In genomic region chr12:52910819-52911218, GRCm38 (mm10) we compare ENCODE assay signal across 9 mouse cellular contexts.
DNase-seq lines count a peak whose midpoint lies in the region; ATAC-seq and TF ChIP-seq lines count a peak whose summit lies in the region.
"Had no signal": no experiment of that assay in that cellular context is flagged by ENCODE, and none has a peak within 500 bp of the region (broad histone marks: within the 10 kb centered on the region; RNA-seq: fewer than 3 reads in every experiment).

No protein-coding gene starts in this region.

- DNase-seq in hindbrain, embryonic 10.5 days (ENCODE audit: low spot score): peak; percentile 69
- DNase-seq in R1 (ENCODE audit: low read depth, low spot score): peak; percentile 46
- DNase-seq in cerebellum, postnatal 25 days: peak; percentile 73 to 83
- peak; percentile 78 to 82 for DNase-seq in left cerebral cortex, adult 18-20 months (ENCODE audit: low spot score in 2 of 2)
- peak; percentile 78 for DNase-seq in stomach, postnatal 0 days (ENCODE audit: low spot score)

- H3K9me3 ChIP-seq in hindbrain, embryonic 10.5 days: no peaks in the 10 kb centered on the region
- no peaks in the 10 kb centered on the region for H3K9me3 ChIP-seq in hindbrain, embryonic 16.5 days (ENCODE audit: control insufficient read depth, low read length)
- H3K9me3 ChIP-seq in heart, embryonic 13.5 days: no peaks in the 10 kb centered on the region
- no peaks in the 10 kb centered on the region for H3K9me3 ChIP-seq in stomach, postnatal 0 days (ENCODE audit: control insufficient read depth, low read length)
- H3K9me3 ChIP-seq: neural tube, embryonic 12.5 days had no signal

- ATAC-seq in hindbrain, embryonic 16.5 days: no peak
- no peak for ATAC-seq in heart, embryonic 13.5 days (ENCODE audit: extremely low read depth, insufficient number of reproducible peaks, low FRiP score, low TSS enrichment)
- ATAC-seq in megakaryocyte-erythroid progenitor cell, adult 5-6 weeks (replicated peaks; ENCODE audit: low FRiP score, low TSS enrichment, poor library complexity, severe bottlenecking): peak; percentile 61; the same call in 1 of the 2 replicates
- ATAC-seq in stomach, postnatal 0 days (ENCODE audit: low FRiP score, low TSS enrichment): no peak

- H3K4me2 ChIP-seq in hindbrain, embryonic 16.5 days (ENCODE audit: low read length): no peak overlapping the region
- peak overlapping the region; percentile 22; the same call in 1 of the 2 replicates for H3K4me2 ChIP-seq in heart, embryonic 13.5 days
- H3K4me2 ChIP-seq in stomach, postnatal 0 days (replicated peaks; ENCODE audit: low read depth): no peak overlapping the region
- H3K4me2 ChIP-seq: neural tube, embryonic 12.5 days had no signal

- H3K36me3 ChIP-seq in hindbrain, embryonic 10.5 days: no peaks in the 10 kb centered on the region
- no peaks in the 10 kb centered on the region for H3K36me3 ChIP-seq in hindbrain, embryonic 16.5 days (ENCODE audit: control insufficient read depth, insufficient read depth, low read length)
- H3K36me3 ChIP-seq in heart, embryonic 13.5 days: peaks cover 11% of the 10 kb centered on the region; the same call in 1 of the 2 replicates
- no peaks in the 10 kb centered on the region for H3K36me3 ChIP-seq in stomach, postnatal 0 days (ENCODE audit: control insufficient read depth, insufficient read depth, low read length)
- H3K36me3 ChIP-seq: neural tube, embryonic 12.5 days had no signal

- no peak overlapping the region for H3K9ac ChIP-seq in hindbrain, embryonic 16.5 days (ENCODE audit: low read depth, low read length)
- no peak overlapping the region for H3K9ac ChIP-seq in heart, embryonic 13.5 days
- no peak overlapping the region for H3K9ac ChIP-seq in stomach, postnatal 0 days (ENCODE audit: low read length)
- H3K9ac ChIP-seq: neural tube, embryonic 12.5 days had no signal

- no peak overlapping the region for H3K27ac ChIP-seq in hindbrain, embryonic 10.5 days
- H3K27ac ChIP-seq in hindbrain, embryonic 16.5 days (ENCODE audit: low read depth, low read length): no peak overlapping the region
- H3K27ac ChIP-seq in heart, embryonic 13.5 days (replicated peaks): no peak overlapping the region
- H3K27ac ChIP-seq in stomach, postnatal 0 days (replicated peaks): no peak overlapping the region
- H3K27ac ChIP-seq: neural tube, embryonic 12.5 days had no signal

- no peaks in the 10 kb centered on the region for H3K27me3 ChIP-seq in hindbrain, embryonic 10.5 days (ENCODE audit: insufficient read depth, poor library complexity, severe bottlenecking)
- no peaks in the 10 kb centered on the region for H3K27me3 ChIP-seq in hindbrain, embryonic 16.5 days (replicated peaks; ENCODE audit: control insufficient read depth, insufficient read depth, low read length)
- H3K27me3 ChIP-seq in heart, embryonic 13.5 days (replicated peaks): no peaks in the 10 kb centered on the region
- H3K27me3 ChIP-seq in stomach, postnatal 0 days (ENCODE audit: control insufficient read depth, insufficient read depth, low read length): no peaks in the 10 kb centered on the region
- H3K27me3 ChIP-seq: neural tube, embryonic 12.5 days had no signal

- no peak for TF ChIP-seq EP300 in stomach, postnatal 0 days (optimal IDR thresholded peaks at IDR 0.05)

- 23% methylated on average over 8 of the region's 8 CpGs for WGBS in hindbrain, embryonic 10.5 days
- WGBS in hindbrain, embryonic 16.5 days: 21% methylated on average over 8 of the region's 8 CpGs
- 23% methylated on average over 8 of the region's 8 CpGs for WGBS in heart, embryonic 13.5 days
- WGBS in stomach, postnatal 0 days: 19% methylated on average over 8 of the region's 8 CpGs

- H3K4me3 ChIP-seq in hindbrain, embryonic 10.5 days: no peak overlapping the region
- H3K4me3 ChIP-seq in hindbrain, embryonic 16.5 days (ENCODE audit: low read length): no peak overlapping the region
- no peak overlapping the region for H3K4me3 ChIP-seq in heart, embryonic 13.5 days
- H3K4me3 ChIP-seq in stomach, postnatal 0 days (ENCODE audit: low read depth, low read length): no peak overlapping the region
- H3K4me3 ChIP-seq: neural tube, embryonic 12.5 days had no signal

- peak; percentile 96 for TF ChIP-seq CTCF in stomach, postnatal 0 days (IDR thresholded peaks at IDR 0.05; ENCODE audit: low read depth)

- H3K4me1 ChIP-seq in hindbrain, embryonic 10.5 days (replicated peaks): peaks cover 4% of the 10 kb centered on the region; the same call in 1 of the 2 replicates
- no peaks in the 10 kb centered on the region for H3K4me1 ChIP-seq in hindbrain, embryonic 16.5 days (ENCODE audit: control insufficient read depth, insufficient read depth, low read depth, low read length)
- peaks cover 1% of the 10 kb centered on the region; the same call in 1 of the 2 replicates for H3K4me1 ChIP-seq in heart, embryonic 13.5 days
- H3K4me1 ChIP-seq in stomach, postnatal 0 days (replicated peaks; ENCODE audit: control insufficient read depth, insufficient read depth): no peaks in the 10 kb centered on the region
- H3K4me1 ChIP-seq: neural tube, embryonic 12.5 days had no signal
